Mouse (Mus musculus) layer of hippocampus, adult 18-20 months (tissue): ENCODE measurements around the gene Ptpru. TPM values are rescaled to one million over a fixed set of nuclear protein-coding genes. Genes with fewer than 3 reads are reported as not detected.

Experiments used
- DNase-seq, 2 experiments: peaks; one replicate each; pipeline ENCODE4 v3.0.0; 2022; ENCODE audit warnings: low spot score in 2 of 2
- total RNA-seq, 2 experiments: library from RNA; stranded (reverse); gene quantifications; 2 replicates each; pipeline ENCODE4 v1.2.3; 2021

The Ptpru gene
- total RNA-seq, 2 experiments from 2014 or later = 85.0 to 98.5 TPM

GRCm38 (mm10) chr4:131786800-131787199 is 51.3 kb downstream of the Ptpru start:
- no peak for DNase-seq

GRCm38 (mm10) chr4:131784034-131784433 is 54.1 kb downstream of the Ptpru start:
- peak in 1 of 2 experiments; percentile 55 for DNase-seq

GRCm38 (mm10) chr4:131781023-131781422 is 57.1 kb downstream of the Ptpru start:
- DNase-seq = peak; percentile 43 to 70

- DNase-seq = no peak
Observed at GRCm38 (mm10) chr4:131778616-131779275, 59.3 kb downstream of the Ptpru start.

- no peak for DNase-seq
Observed at GRCm38 (mm10) chr4:131771384-131771783, 66.7 kb downstream of the Ptpru start.

GRCm38 (mm10) chr4:131763911-131764310 is 74.2 kb downstream of the Ptpru start:
- peak in 1 of 2 experiments; percentile 27 for DNase-seq

GRCm38 (mm10) chr4:131763479-131763878 is 74.6 kb downstream of the Ptpru start:
- DNase-seq = no peak

GRCm38 (mm10) chr4:131762211-131762784 is 75.8 kb downstream of the Ptpru start:
- peak in 1 of 2 experiments; percentile 21 for DNase-seq

- DNase-seq = peak in 1 of 2 experiments; percentile 54
Observed at GRCm38 (mm10) chr4:131752204-131752837, 85.8 kb downstream of the Ptpru start.

GRCm38 (mm10) chr4:131751561-131751960 is 86.5 kb downstream of the Ptpru start:
- DNase-seq = peak in 1 of 2 experiments; percentile 28

- DNase-seq = no peak
Observed at GRCm38 (mm10) chr4:131749802-131750201, 88.3 kb downstream of the Ptpru start.

GRCm38 (mm10) chr4:131744685-131745043 is 93.4 kb downstream of the Ptpru start:
- DNase-seq = no peak

- DNase-seq = no peak
Observed at GRCm38 (mm10) chr4:131743831-131744684, 94.0 kb downstream of the Ptpru start.

GRCm38 (mm10) chr4:131743031-131743430 is 95.1 kb downstream of the Ptpru start:
- DNase-seq = no peak

GRCm38 (mm10) chr4:131740621-131741020 is 97.5 kb downstream of the Ptpru start:
- DNase-seq = no peak

- DNase-seq = no peak
Observed at GRCm38 (mm10) chr4:131728628-131729027, 109.5 kb downstream of the Ptpru start.

- peak; percentile 37 to 49 for DNase-seq
Observed at GRCm38 (mm10) chr4:131723415-131724080, 114.5 kb downstream of the Ptpru start.

- DNase-seq = no peak
Observed at GRCm38 (mm10) chr4:131722121-131722841, 115.8 kb downstream of the Ptpru start.

GRCm38 (mm10) chr4:131719151-131719550 is 118.9 kb downstream of the Ptpru start:
- peak; percentile 34 to 45 for DNase-seq
